Mouse (Mus musculus) spleen, adult 2 months (tissue): ENCODE data around the gene Lrrc55. TPM values are rescaled to one million over a fixed set of nuclear protein-coding genes. Genes with fewer than 3 reads are reported as not detected.

Source experiments
- DNase-seq, 2 experiments: peaks; one replicate each; pipeline versions ENCODE4 v3.0.0 to v3.0.0-alpha.2; 2012 to 2021; ENCODE audit warnings: low spot score in 2 of 2, low read depth in 1 of 2
- H3K27ac ChIP-seq: fragments of 200-500 bp; 2 replicates; pipeline ENCODE4 v1.5.1; 2012; ENCODE audit warnings: low read length, inconsistent platforms; ENCODE audit not compliant: insufficient read depth
- H3K27me3 ChIP-seq: fragments of 200-500 bp; 2 replicates; pipeline ENCODE4 v1.6.1; 2012; ENCODE audit warnings: mild to moderate bottlenecking, moderate library complexity, low read length, inconsistent platforms; ENCODE audit not compliant: control insufficient read depth, insufficient read depth
- H3K36me3 ChIP-seq: fragments of 200-500 bp; 2 replicates; pipeline ENCODE4 v1.6.1; 2012; ENCODE audit warnings: mild to moderate bottlenecking, low read length, inconsistent platforms; ENCODE audit not compliant: control insufficient read depth, insufficient read depth
- H3K4me1 ChIP-seq: fragments of 200-500 bp; 2 replicates; pipeline ENCODE4 v1.6.1; 2011; ENCODE audit warnings: inconsistent platforms; ENCODE audit not compliant: control insufficient read depth, insufficient read depth, insufficient read length
- H3K4me3 ChIP-seq: fragments of 200-500 bp; 2 replicates; pipeline ENCODE4 v1.5.1; 2011; ENCODE audit warnings: mild to moderate bottlenecking, inconsistent platforms; ENCODE audit not compliant: insufficient read depth, insufficient read length; ENCODE audit errors: extremely low read depth
- CTCF ChIP-seq: fragments of 200-500 bp; IDR thresholded peaks from 2 replicates; pipeline ENCODE4 v1.5.1; 2011; ENCODE audit warnings: mild to moderate bottlenecking, inconsistent platforms; ENCODE audit not compliant: insufficient read depth, insufficient read length, insufficient replicate concordance; ENCODE audit errors: extremely low read depth
- POLR2A ChIP-seq: fragments of 200-500 bp; IDR thresholded peaks from 2 replicates; pipeline ENCODE4 v1.6.1; 2011; ENCODE audit warnings: low read depth, low read length, inconsistent platforms
- WGBS: fragments of 180-500 bp; shearing (Covaris S2); methylation state at CpG from one replicate; pipeline ENCODE4 v1.1.7; 2018; 5-methylcytosine and 5-hydroxymethylcytosine counted together
- polyA plus RNA-seq: library from polyadenylated mRNA; depleted of rRNA; stranded (reverse); fragments of >200 nt; gene quantifications from 2 replicates; pipeline ENCODE4 v1.2.3, GENCODE M21; 2012

Gene Lrrc55
- polyA plus RNA-seq, 1 experiment = 0.19 TPM

DNA sequence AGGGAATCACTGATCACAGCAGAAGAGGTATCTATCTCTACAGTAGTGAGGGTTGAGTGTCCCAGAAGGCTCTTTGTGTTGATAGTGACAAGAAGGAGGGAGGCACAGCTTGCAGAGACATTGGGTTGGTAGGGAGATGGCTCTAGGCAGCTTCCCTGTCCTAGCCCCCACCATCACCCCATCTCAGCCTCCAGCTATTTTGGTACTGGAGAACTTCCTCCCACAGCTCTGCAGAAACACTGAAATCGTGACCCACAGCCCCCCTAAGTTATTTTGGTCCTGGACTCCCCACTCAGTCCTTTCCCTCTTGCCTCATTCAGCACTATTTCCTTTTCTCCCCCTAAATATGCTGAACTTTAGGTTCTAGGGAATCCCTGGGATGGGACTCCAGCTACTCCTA, 2.4 kb downstream of the Lrrc55 start:
- no peaks in the 10 kb centered on the region for H3K4me1 ChIP-seq
- WGBS = 4% methylated on average over 1 of the region's 1 CpGs
- H3K4me3 ChIP-seq = no peak overlapping the region
- no peak for DNase-seq
- no peaks in the 10 kb centered on the region for H3K36me3 ChIP-seq
- peaks cover 1% of the 10 kb centered on the region; the same call in 1 of the 2 replicates for H3K27me3 ChIP-seq
- TF ChIP-seq CTCF (no peak), POLR2A (no peak)
- no peak overlapping the region for H3K27ac ChIP-seq

DNA sequence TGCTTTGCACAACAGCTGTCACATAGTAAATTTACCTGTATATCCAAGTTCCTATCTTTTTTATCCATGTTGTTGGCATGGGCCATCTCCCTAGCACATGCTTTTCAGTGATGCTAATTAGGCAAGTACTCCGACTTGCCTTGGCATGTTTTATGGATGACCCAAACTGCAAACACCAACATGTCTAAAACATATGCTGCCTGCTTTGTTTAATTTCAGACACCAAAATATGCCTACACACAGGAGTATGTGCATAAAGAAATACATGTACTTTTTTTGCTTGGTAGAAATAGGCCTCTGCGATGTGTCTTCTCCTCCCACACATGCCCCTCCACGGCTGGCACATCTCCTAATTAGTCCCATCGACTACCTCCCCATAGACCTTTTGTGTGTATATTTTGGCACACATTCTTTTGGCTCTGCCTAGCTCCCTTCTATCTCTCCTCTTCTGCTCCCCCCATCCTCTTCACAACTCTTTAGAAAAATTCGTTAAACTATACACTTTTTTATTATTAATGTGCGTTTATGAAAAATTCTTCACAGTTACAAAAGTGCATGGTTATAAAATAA, 9.3 kb downstream of the Lrrc55 start:
- no peaks in the 10 kb centered on the region for H3K4me1 ChIP-seq
- TF ChIP-seq CTCF (no peak), POLR2A (no peak)
- no peaks in the 10 kb centered on the region for H3K36me3 ChIP-seq
- DNase-seq = no peak
- H3K4me3 ChIP-seq = no peak overlapping the region
- no peak overlapping the region for H3K27ac ChIP-seq
- WGBS = 93% methylated on average over 6 of the region's 6 CpGs
- H3K27me3 ChIP-seq = no peaks in the 10 kb centered on the region

DNA sequence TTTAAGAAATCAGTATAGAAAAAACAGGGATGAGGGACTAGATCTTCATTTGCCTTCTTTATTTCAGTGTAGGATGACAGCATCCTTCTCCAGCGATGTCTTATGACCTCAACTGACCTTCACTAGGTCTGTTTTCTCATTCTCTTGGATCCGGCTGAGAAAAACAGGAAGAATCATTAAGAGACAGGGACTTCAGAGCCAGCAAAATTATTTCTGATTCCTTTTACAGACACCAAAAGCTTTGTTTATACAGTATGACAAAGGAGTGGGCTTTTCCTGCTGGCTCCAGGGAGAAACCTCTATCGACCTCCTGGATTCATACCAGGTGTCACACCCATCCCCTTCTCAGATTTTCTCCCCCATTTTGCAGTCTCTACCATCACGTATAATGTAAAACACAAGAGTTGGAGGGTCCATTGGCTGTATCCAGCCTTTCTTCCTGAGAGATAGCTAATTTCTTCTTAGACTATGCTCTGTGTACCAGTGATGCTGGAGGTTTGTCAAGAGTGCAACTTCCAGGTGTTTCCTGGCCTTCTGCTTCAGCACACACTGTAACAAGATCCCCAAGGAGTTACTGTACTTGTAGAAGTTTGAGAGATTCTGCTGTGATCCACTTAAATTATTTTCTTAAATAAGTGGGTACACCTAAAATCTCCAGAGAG, 18.7 kb downstream of the Lrrc55 start:
- H3K27ac ChIP-seq = no peak overlapping the region

DNA sequence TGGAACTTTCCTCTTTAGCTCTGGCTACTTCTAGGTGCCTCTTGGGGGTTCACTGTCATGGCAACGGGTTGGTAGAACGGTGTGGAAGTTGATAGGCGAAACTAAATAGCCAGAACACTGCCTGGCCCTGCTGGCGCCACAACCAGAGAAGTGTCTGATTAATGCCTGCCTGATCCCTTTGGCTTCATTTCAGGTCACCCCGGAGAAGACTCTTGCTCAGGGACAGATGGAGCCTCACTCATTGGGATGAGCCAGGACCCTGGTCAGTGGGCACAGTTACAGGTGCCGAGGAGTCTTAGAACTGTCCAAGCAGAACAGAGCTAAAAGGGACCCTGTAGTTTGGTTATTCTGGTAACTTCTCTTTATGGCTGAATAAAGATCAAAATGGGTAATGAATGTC, 23.5 kb downstream of the Lrrc55 start:
- H3K36me3 ChIP-seq = no peaks in the 10 kb centered on the region
- 92% methylated on average over 6 of the region's 6 CpGs for WGBS
- TF ChIP-seq POLR2A = no peak
- no peak for TF ChIP-seq CTCF
- no peaks in the 10 kb centered on the region for H3K27me3 ChIP-seq
- H3K4me3 ChIP-seq = no peak overlapping the region
- H3K4me1 ChIP-seq = no peaks in the 10 kb centered on the region
- no peak for DNase-seq
- H3K27ac ChIP-seq = no peak overlapping the region

More for the DNA sequence above, 18.7 kb downstream of the Lrrc55 start:
- H3K27me3 ChIP-seq = no peaks in the 10 kb centered on the region
- no peaks in the 10 kb centered on the region for H3K36me3 ChIP-seq
- H3K4me1 ChIP-seq = no peaks in the 10 kb centered on the region
- no peak overlapping the region for H3K4me3 ChIP-seq
- DNase-seq = no peak
- 54% methylated on average over 4 of the region's 4 CpGs for WGBS
- no peak for TF ChIP-seq CTCF
- TF ChIP-seq POLR2A = no peak

DNA sequence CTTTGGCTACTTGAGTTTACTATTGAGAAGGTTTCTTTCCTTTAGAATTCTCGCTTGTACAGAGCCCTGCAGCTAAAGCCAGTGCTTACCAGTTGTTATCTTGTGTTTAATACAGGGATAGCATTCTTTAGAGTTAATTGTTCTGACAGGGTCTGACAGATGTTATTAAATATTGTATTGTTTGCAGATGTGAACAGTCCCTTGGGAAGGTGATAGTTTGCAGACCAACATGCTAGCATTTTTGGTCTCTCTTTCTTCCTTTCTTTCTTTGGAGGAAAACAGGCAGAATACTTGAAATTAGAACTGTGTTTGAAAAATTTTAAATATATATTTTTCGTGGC, 24.3 kb downstream of the Lrrc55 start:
- WGBS = 78% methylated on average over 2 of the region's 2 CpGs
- Histone ChIP-seq H3K27me3 (no peaks in the 10 kb centered on the region), H3K4me3 (no peak overlapping the region), H3K36me3 (no peaks in the 10 kb centered on the region), H3K4me1 (no peaks in the 10 kb centered on the region; the same call in 1 of the 2 replicates), H3K27ac (no peak overlapping the region)
- no peak for DNase-seq
- no peak for TF ChIP-seq POLR2A
- TF ChIP-seq CTCF = no peak

DNA sequence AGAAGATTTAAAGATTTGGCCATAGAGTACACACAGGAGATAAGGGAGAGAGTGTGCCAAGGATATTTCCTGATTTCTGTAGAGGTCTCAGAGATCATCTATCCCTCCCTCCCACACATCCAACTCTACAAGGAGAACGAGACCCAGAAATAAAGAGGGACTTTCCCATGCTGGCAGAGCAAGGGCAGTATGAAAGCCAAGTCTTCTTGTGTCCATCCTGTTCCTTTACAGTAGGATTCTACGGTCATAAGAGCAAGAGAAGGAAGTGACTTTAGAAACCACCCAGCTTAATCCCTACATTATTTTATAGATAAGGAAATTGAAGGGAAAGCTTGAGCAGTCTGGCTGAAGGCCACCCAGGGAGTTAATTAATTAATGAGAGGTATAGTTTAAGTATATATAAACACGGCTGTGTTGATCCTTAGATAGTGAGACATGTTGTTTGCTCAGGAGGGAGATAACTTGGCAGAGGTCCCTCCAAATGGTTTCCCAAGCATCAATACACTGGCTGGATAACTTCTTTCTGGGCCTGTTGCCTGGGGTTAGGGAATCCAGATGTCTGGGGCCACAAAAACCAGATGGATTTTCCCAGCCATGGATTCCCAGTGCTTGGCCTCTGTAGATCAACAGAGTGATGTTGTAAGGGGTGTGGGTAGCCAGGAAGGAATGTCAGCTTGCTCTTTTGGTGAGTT, 24.8 kb downstream of the Lrrc55 start:
- Histone ChIP-seq H3K4me1 (no peaks in the 10 kb centered on the region; the same call in 1 of the 2 replicates), H3K4me3 (no peak overlapping the region), H3K27ac (no peak overlapping the region), H3K36me3 (no peaks in the 10 kb centered on the region), H3K27me3 (no peaks in the 10 kb centered on the region)
- DNase-seq = no peak
- WGBS = 74% methylated on average over 3 of the region's 3 CpGs
- TF ChIP-seq POLR2A = no peak
- TF ChIP-seq CTCF = no peak

DNA sequence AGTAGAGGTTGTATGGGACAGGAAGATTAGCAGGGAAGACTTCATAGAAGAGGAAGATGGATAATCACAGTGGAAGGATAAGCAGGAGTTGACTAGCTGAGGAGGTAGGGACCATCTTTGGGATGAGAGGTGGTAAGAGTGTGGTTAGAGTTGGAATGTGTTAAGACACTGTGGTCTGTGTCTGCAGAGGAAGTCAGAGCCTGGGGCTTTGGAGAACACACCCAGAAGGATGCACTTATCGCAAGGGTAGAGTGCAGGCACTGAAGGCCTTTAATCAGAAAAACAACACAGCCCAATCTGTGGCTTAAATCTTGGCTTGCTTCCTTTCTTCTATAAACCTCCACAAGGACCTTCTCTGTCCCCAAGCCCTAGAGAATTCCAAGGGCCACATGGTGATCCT, 28.7 kb downstream of the Lrrc55 start:
- Histone ChIP-seq H3K27ac (no peak overlapping the region), H3K27me3 (no peaks in the 10 kb centered on the region), H3K4me1 (no peaks in the 10 kb centered on the region; the same call in 1 of the 2 replicates), H3K4me3 (no peak overlapping the region), H3K36me3 (no peaks in the 10 kb centered on the region)
- WGBS = 53% methylated on average over 1 of the region's 1 CpGs
- TF ChIP-seq CTCF (no peak), POLR2A (no peak)
- DNase-seq = no peak
